Mouse (Mus musculus) adrenal gland, postnatal 10 days (tissue): ENCODE results near the gene Avpi1. TPM values are rescaled to one million over a fixed set of nuclear protein-coding genes. Genes with fewer than 3 reads are reported as not detected.
A peak's percentile ranks its signal among the peaks of the same experiment; 100 is the strongest.

Source experiments
- DNase-seq: peaks from one replicate; pipeline ENCODE4 v3.0.0; 2021; ENCODE audit warnings: mixed read lengths
- total RNA-seq, 2 experiments: library from RNA; stranded (reverse); gene quantifications; 2 replicates each; pipeline ENCODE4 v1.2.3; 2021

Avpi1 gene
- total RNA-seq, 2 experiments from 2014 or later, result 15.9 to 33.2 TPM

- no peak for DNase-seq
Measured at GRCm38 (mm10) chr19:42145210-42145609, 16.4 kb upstream of the Avpi1 start.

- DNase-seq, result peak; percentile 90
Measured at GRCm38 (mm10) chr19:42144541-42145167, 15.8 kb upstream of the Avpi1 start.

GRCm38 (mm10) chr19:42144067-42144466, 15.2 kb upstream of the Avpi1 start:
- no peak for DNase-seq

- DNase-seq, result no peak
Measured at GRCm38 (mm10) chr19:42142757-42143156, 13.9 kb upstream of the Avpi1 start.

GRCm38 (mm10) chr19:42141998-42142397, 13.1 kb upstream of the Avpi1 start:
- no peak for DNase-seq

GRCm38 (mm10) chr19:42139724-42140517, 11.1 kb upstream of the Avpi1 start:
- no peak for DNase-seq

GRCm38 (mm10) chr19:42138517-42139285, 9.8 kb upstream of the Avpi1 start:
- no peak for DNase-seq

GRCm38 (mm10) chr19:42137167-42137672, 8.4 kb upstream of the Avpi1 start:
- no peak for DNase-seq

- no peak for DNase-seq
Measured at GRCm38 (mm10) chr19:42136126-42136525, 7.3 kb upstream of the Avpi1 start.

GRCm38 (mm10) chr19:42135070-42135469, 6.2 kb upstream of the Avpi1 start:
- DNase-seq, result no peak

- no peak for DNase-seq
Measured at GRCm38 (mm10) chr19:42131101-42131500, 2.2 kb upstream of the Avpi1 start.

GRCm38 (mm10) chr19:42130294-42130606, 1.4 kb upstream of the Avpi1 start:
- no peak for DNase-seq

GRCm38 (mm10) chr19:42129509-42130293, 842 bp upstream of the Avpi1 start:
- no peak for DNase-seq

- no peak for DNase-seq
Measured at GRCm38 (mm10) chr19:42128052-42128740, 663 bp downstream of the Avpi1 start.

GRCm38 (mm10) chr19:42127024-42127423, 1.8 kb downstream of the Avpi1 start:
- no peak for DNase-seq

- peak; percentile 45 for DNase-seq
Measured at GRCm38 (mm10) chr19:42126219-42126605, 2.6 kb downstream of the Avpi1 start.

- DNase-seq, result no peak
Measured at GRCm38 (mm10) chr19:42125501-42126218, 3.2 kb downstream of the Avpi1 start.

GRCm38 (mm10) chr19:42124684-42125083, 4.2 kb downstream of the Avpi1 start:
- DNase-seq, result no peak

- DNase-seq, result peak; percentile 33
Measured at GRCm38 (mm10) chr19:42120451-42120850, 8.4 kb downstream of the Avpi1 start.

GRCm38 (mm10) chr19:42118596-42118995, 10.3 kb downstream of the Avpi1 start:
- no peak for DNase-seq

GRCm38 (mm10) chr19:42118142-42118541, 10.7 kb downstream of the Avpi1 start:
- no peak for DNase-seq
